Mouse (Mus musculus) spleen, adult 12 weeks (tissue): ENCODE measurements around the gene Golph3l.
"Not testable (repeated sequence)": the region's sequence is repeated elsewhere in the genome, so short reads cannot be mapped to it uniquely, and the experiment has no call there.

Source experiments
- DNase-seq: peaks from one replicate; pipeline ENCODE4 v3.0.0; 2022; ENCODE audit warnings: low spot score

The Golph3l gene

GRCm38 (mm10) chr3:95588604-95589086 lies at the start of gene Golph3l:
Gene Golph3l, plus strand, starts transcription at chr3:95588934.
- DNase-seq = peak; percentile 83

GRCm38 (mm10) chr3:95538936-95539335 lies 49.8 kb upstream of the Golph3l start:
- no peak for DNase-seq

- DNase-seq = no peak
These were observed 48.9 kb upstream of the Golph3l start for GRCm38 (mm10) chr3:95539837-95540236.

- not testable (repeated sequence) for DNase-seq
These were observed 47.5 kb upstream of the Golph3l start for GRCm38 (mm10) chr3:95541186-95541585.

GRCm38 (mm10) chr3:95542171-95542570 lies 46.6 kb upstream of the Golph3l start:
- no peak for DNase-seq

- DNase-seq = no peak
These were observed 45.8 kb upstream of the Golph3l start for GRCm38 (mm10) chr3:95542981-95543380.

GRCm38 (mm10) chr3:95550176-95550575 lies 38.6 kb upstream of the Golph3l start:
- DNase-seq = no peak

GRCm38 (mm10) chr3:95553986-95554385 lies 34.7 kb upstream of the Golph3l start:
- DNase-seq = no peak

- no peak for DNase-seq
These were observed 29.3 kb upstream of the Golph3l start, which contains the start of gene Hormad1 for GRCm38 (mm10) chr3:95559437-95559836. Gene Hormad1, plus strand, starts transcription at chr3:95559677.

- no peak for DNase-seq
These were observed 28.0 kb upstream of the Golph3l start for GRCm38 (mm10) chr3:95560738-95561137.

- no peak for DNase-seq
These were observed 26.9 kb upstream of the Golph3l start for GRCm38 (mm10) chr3:95561826-95562225.

GRCm38 (mm10) chr3:95569585-95569984 lies 19.1 kb upstream of the Golph3l start:
- no peak for DNase-seq

GRCm38 (mm10) chr3:95587754-95588603 lies 755 bp upstream of the Golph3l start:
- no peak for DNase-seq

GRCm38 (mm10) chr3:95598734-95599133 lies 10.0 kb downstream of the Golph3l start:
- DNase-seq = no peak

GRCm38 (mm10) chr3:95601287-95601686 lies 12.6 kb downstream of the Golph3l start:
- no peak for DNase-seq

- no peak for DNase-seq
These were observed 17.4 kb downstream of the Golph3l start for GRCm38 (mm10) chr3:95606096-95606495.

- no peak for DNase-seq
These were observed 20.5 kb downstream of the Golph3l start for GRCm38 (mm10) chr3:95609195-95609594.

GRCm38 (mm10) chr3:95613996-95614395 lies 25.3 kb downstream of the Golph3l start:
- DNase-seq = no peak

- DNase-seq = no peak
These were observed 29.8 kb downstream of the Golph3l start for GRCm38 (mm10) chr3:95618511-95618910.

- no peak for DNase-seq
These were observed 32.5 kb downstream of the Golph3l start for GRCm38 (mm10) chr3:95621241-95621640.

GRCm38 (mm10) chr3:95622421-95622820 lies 33.7 kb downstream of the Golph3l start:
- DNase-seq = not testable (repeated sequence)

GRCm38 (mm10) chr3:95623551-95623950 lies 34.8 kb downstream of the Golph3l start:
- DNase-seq = no peak

- DNase-seq = not testable (repeated sequence)
These were observed 35.3 kb downstream of the Golph3l start for GRCm38 (mm10) chr3:95623991-95624515.
